Mouse (Mus musculus) left cerebral cortex, postnatal 4 days (tissue): ENCODE data around the gene Mgmt. TPM values are rescaled to one million over a fixed set of nuclear protein-coding genes. Genes with fewer than 3 reads are reported as not detected.

ENCODE experiments used
- DNase-seq: peaks from one replicate; pipeline ENCODE4 v3.0.0-alpha.2; 2022
- intact Hi-C: fragments of 180-260 bp; cut with DNase I; formaldehyde crosslinking; loops from one replicate; pipeline ENCODE4 v1.15.1; 2025
- total RNA-seq, 2 experiments: library from RNA; stranded (reverse); gene quantifications; 2 replicates each; pipeline ENCODE4 v1.2.3; 2021

The Mgmt gene
- total RNA-seq, 2 experiments from 2014 or later, result 0.50 to 0.64 TPM

GRCm38 (mm10) chr7:136997456-136997855 lies 103.0 kb downstream of the Mgmt start:
- intact Hi-C loops, result no loop called here
- DNase-seq, result no peak

GRCm38 (mm10) chr7:137000703-137001102 lies 106.3 kb downstream of the Mgmt start:
- DNase-seq, result no peak
- intact Hi-C loops, result no loop called here

GRCm38 (mm10) chr7:137001215-137001614 lies 106.8 kb downstream of the Mgmt start:
- no peak for DNase-seq
- intact Hi-C loops, result no loop called here

- intact Hi-C loops, result no loop called here
- DNase-seq, result peak; percentile 12
Measured at GRCm38 (mm10) chr7:137001783-137002182, 107.4 kb downstream of the Mgmt start.

- no peak for DNase-seq
- intact Hi-C loops, result no loop called here
Measured at GRCm38 (mm10) chr7:137002431-137002830, 108.0 kb downstream of the Mgmt start.

GRCm38 (mm10) chr7:137005293-137005692 lies 110.9 kb downstream of the Mgmt start:
- intact Hi-C loops, result no loop called here
- no peak for DNase-seq

GRCm38 (mm10) chr7:137008321-137008720 lies 113.9 kb downstream of the Mgmt start:
- intact Hi-C loops, result no loop called here
- no peak for DNase-seq

GRCm38 (mm10) chr7:137009732-137010275 lies 115.4 kb downstream of the Mgmt start:
- DNase-seq, result peak; percentile 14
- intact Hi-C loops, result no loop called here

GRCm38 (mm10) chr7:137010451-137010850 lies 116.0 kb downstream of the Mgmt start:
- intact Hi-C loops, result no loop called here
- no peak for DNase-seq

- intact Hi-C loops, result no loop called here
- no peak for DNase-seq
Measured at GRCm38 (mm10) chr7:137012687-137013086, 118.3 kb downstream of the Mgmt start.

- DNase-seq, result no peak
- intact Hi-C loops, result no loop called here
Measured at GRCm38 (mm10) chr7:137013433-137013832, 119.0 kb downstream of the Mgmt start.

- intact Hi-C loops, result no loop called here
- no peak for DNase-seq
Measured at GRCm38 (mm10) chr7:137018614-137019013, 124.2 kb downstream of the Mgmt start.

GRCm38 (mm10) chr7:137020195-137020594 lies 125.8 kb downstream of the Mgmt start:
- intact Hi-C loops, result no loop called here
- no peak for DNase-seq

- intact Hi-C loops, result no loop called here
- DNase-seq, result no peak
Measured at GRCm38 (mm10) chr7:137030789-137031188, 136.4 kb downstream of the Mgmt start.

GRCm38 (mm10) chr7:137033177-137033576 lies 138.8 kb downstream of the Mgmt start:
- intact Hi-C loops, result no loop called here
- no peak for DNase-seq

GRCm38 (mm10) chr7:137034986-137035385 lies 140.6 kb downstream of the Mgmt start:
- intact Hi-C loops, result no loop called here
- DNase-seq, result no peak

GRCm38 (mm10) chr7:137035916-137036315 lies 141.5 kb downstream of the Mgmt start:
- intact Hi-C loops, result no loop called here
- DNase-seq, result no peak

GRCm38 (mm10) chr7:137037471-137037870 lies 143.1 kb downstream of the Mgmt start:
- intact Hi-C loops, result no loop called here
- DNase-seq, result no peak

- no peak for DNase-seq
- intact Hi-C loops, result no loop called here
Measured at GRCm38 (mm10) chr7:137037872-137038271, 143.5 kb downstream of the Mgmt start.

GRCm38 (mm10) chr7:137038311-137038945 lies 144.0 kb downstream of the Mgmt start:
- peak; percentile 29 for DNase-seq
- intact Hi-C loops, result no loop called here

- intact Hi-C loops, result no loop called here
- peak; percentile 63 for DNase-seq
Measured at GRCm38 (mm10) chr7:137038946-137039320, 144.5 kb downstream of the Mgmt start.

GRCm38 (mm10) chr7:137040646-137041045 lies 146.2 kb downstream of the Mgmt start:
- intact Hi-C loops, result no loop called here

GRCm38 (mm10) chr7:137046891-137047290 lies 152.5 kb downstream of the Mgmt start:
- DNase-seq, result peak; percentile 29
- intact Hi-C loops, result no loop called here

More at GRCm38 (mm10) chr7:137040646-137041045, 146.2 kb downstream of the Mgmt start:
- DNase-seq, result no peak
